Mouse (Mus musculus): ENCODE data around the gene St6gal1.

DNA sequence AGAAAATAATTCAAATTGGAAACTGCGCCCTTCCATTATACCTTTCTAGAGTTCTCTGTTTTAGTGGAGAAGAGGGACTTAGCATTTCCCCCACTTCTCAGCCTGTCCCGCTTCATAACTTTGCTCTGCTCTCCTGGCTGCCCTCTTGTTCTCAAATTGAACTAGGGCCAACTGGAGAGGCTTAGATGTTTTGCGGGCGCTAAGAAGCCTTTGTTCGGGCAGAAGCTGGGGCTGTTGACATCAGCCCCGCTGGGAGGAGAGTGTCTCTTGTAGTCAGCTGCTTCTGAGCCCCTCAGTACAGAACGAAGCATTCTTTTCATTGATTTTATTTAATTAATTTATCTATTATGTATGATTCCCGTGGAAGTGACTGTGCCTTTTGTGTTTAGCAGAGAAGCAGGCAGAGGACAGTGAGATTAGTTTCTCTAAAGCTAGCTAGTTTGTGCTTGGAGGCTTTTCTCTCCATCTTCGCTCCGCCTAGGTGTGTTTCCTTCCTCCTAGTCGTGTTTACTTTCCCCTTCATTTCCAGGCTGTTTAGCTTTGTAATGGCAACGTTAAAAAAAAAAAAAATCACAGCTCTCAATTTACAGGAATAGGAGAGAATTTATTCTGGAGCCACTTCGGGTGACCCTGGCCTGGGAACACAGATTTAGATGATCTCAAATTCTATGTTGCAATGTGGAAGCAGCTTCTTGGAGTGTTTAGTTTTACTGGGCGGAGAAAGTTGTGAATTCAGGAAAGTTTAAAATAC is 2.2 kb downstream of the St6gal1 start:
- TF ChIP-seq GATA1 (IDR thresholded peaks at IDR 0.05; ENCODE audit: low read length): no peak
- TF ChIP-seq TAL1 (IDR thresholded peaks at IDR 0.05; ENCODE audit: low read length): no peak

Data from erythroblast, embryonic 14.5 days (primary cell).